Mouse (Mus musculus) ES-E14 (cell line): ENCODE results near the gene Phrf1. TPM values are rescaled to one million over a fixed set of nuclear protein-coding genes. Genes with fewer than 3 reads are reported as not detected.

ENCODE experiments used
- DNase-seq: peaks from one replicate; pipeline ENCODE4 v3.0.0-alpha.2; 2013; ENCODE audit warnings: low read depth, low spot score
- H3K27ac ChIP-seq: 2 replicates; pipeline ENCODE4 v1.5.1; 2012; ENCODE audit warnings: low read depth, mild to moderate bottlenecking, low read length, moderate library complexity, mixed read lengths; ENCODE audit not compliant: poor library complexity, insufficient read depth, severe bottlenecking
- H3K36me3 ChIP-seq: 2 replicates; pipeline ENCODE4 v1.6.1; 2012; ENCODE audit warnings: mild to moderate bottlenecking, low read length, moderate library complexity, mixed read lengths; ENCODE audit not compliant: control insufficient read depth, poor library complexity, insufficient read depth, severe bottlenecking
- H3K4me1 ChIP-seq, 2 experiments: fragments of 150-350 bp in 1 of 2; sonication (generic) in 1 of 2; 2 replicates each; pipeline ENCODE4 v1.6.1; 2012; ENCODE audit warnings: low read length in 2 of 2, mild to moderate bottlenecking in 1 of 2, mixed read lengths in 1 of 2; ENCODE audit not compliant: control insufficient read depth in 2 of 2, insufficient read depth in 2 of 2, poor library complexity in 1 of 2
- H3K4me3 ChIP-seq, 2 experiments: fragments of 150-350 bp in 1 of 2; sonication (generic) in 1 of 2; 2 replicates each; pipeline ENCODE4 v1.5.1; 2012; ENCODE audit warnings: low read length in 2 of 2, low read depth in 1 of 2, mild to moderate bottlenecking in 1 of 2, mixed read lengths in 1 of 2; ENCODE audit not compliant: insufficient read depth in 1 of 2, poor library complexity in 1 of 2, severe bottlenecking in 1 of 2
- H3K9ac ChIP-seq: 2 replicates; pipeline ENCODE4 v1.6.1; 2012; ENCODE audit warnings: low read depth, mild to moderate bottlenecking, low read length, mixed read lengths; ENCODE audit not compliant: poor library complexity, insufficient read depth, severe bottlenecking
- H3K9me3 ChIP-seq: fragments of 150-350 bp; sonication (generic); 2 replicates; pipeline ENCODE4 v1.6.1; 2012; ENCODE audit warnings: low read depth, mild to moderate bottlenecking, low read length; ENCODE audit not compliant: control insufficient read depth, insufficient read depth
- CHD2 ChIP-seq: IDR thresholded peaks from 2 replicates; pipeline ENCODE4 v1.6.1; 2014; ENCODE audit warnings: mild to moderate bottlenecking, low read depth, low read length, inconsistent platforms
- HCFC1 ChIP-seq: IDR thresholded peaks from 2 replicates; pipeline ENCODE4 v1.6.1; 2012; ENCODE audit warnings: low read length, inconsistent platforms, borderline replicate concordance; ENCODE audit not compliant: insufficient read depth
- MAFK ChIP-seq: IDR thresholded peaks from 2 replicates; pipeline ENCODE4 v1.6.1; 2014; ENCODE audit warnings: mild to moderate bottlenecking, low read depth, low read length, inconsistent platforms; ENCODE audit not compliant: insufficient read depth
- ZC3H11A ChIP-seq: IDR thresholded peaks from 2 replicates; pipeline ENCODE4 v1.6.1; 2012; ENCODE audit warnings: low read depth, mild to moderate bottlenecking, inconsistent platforms, low read length, borderline replicate concordance
- ZNF384 ChIP-seq: IDR thresholded peaks from 2 replicates; pipeline ENCODE4 v1.6.1; 2012; ENCODE audit warnings: low read depth, low read length, inconsistent platforms
- in situ Hi-C, 2 experiments: fragments of 600-800 bp; cut with MboI; formaldehyde crosslinking; loops; one replicate each; pipeline ENCODE4 v1.15.1; 2025; ENCODE audit warnings: low sequenced_read_pairs in 2 of 2, inconsistent platforms in 1 of 2; ENCODE audit not compliant: unreplicated experiment in 2 of 2
- total RNA-seq: library from RNA; depleted of rRNA; stranded (reverse); fragments of 300-350 nt; gene quantifications from 2 replicates; pipeline ENCODE4 v1.2.3, GENCODE M21; 2012

Phrf1 gene
- total RNA-seq, 1 experiment = 101 TPM

GRCm38 (mm10) chr7:141198121-141198520, 30.5 kb upstream of the Phrf1 start:
- TF ChIP-seq HCFC1 = no peak
- TF ChIP-seq CHD2 = no peak
- no peak for TF ChIP-seq ZNF384
- no peak for TF ChIP-seq MAFK
- TF ChIP-seq ZC3H11A = no peak
- Histone ChIP-seq H3K4me3 (no peak overlapping the region), H3K9me3 (no peaks in the 10 kb centered on the region), H3K9ac (no peak overlapping the region), H3K4me1 (0 out of 4 replicates have a peak, but pooled peaks cover 0 to 2% of the 10 kb centered on the region in 2 experiments), H3K27ac (no peak overlapping the region), H3K36me3 (no peaks in the 10 kb centered on the region)
- in situ Hi-C loops = no loop called here
- no peak for DNase-seq

GRCm38 (mm10) chr7:141204546-141204945, 24.0 kb upstream of the Phrf1 start:
- in situ Hi-C loops = no loop called here

GRCm38 (mm10) chr7:141205504-141205903, 23.1 kb upstream of the Phrf1 start:
- no peaks in the 10 kb centered on the region for H3K9me3 ChIP-seq
- no peaks in the 10 kb centered on the region for H3K36me3 ChIP-seq
- in situ Hi-C loops = no loop called here
- H3K9ac ChIP-seq = no peak overlapping the region
- no peaks in the 10 kb centered on the region for H3K4me1 ChIP-seq
- TF ChIP-seq ZC3H11A (no peak), ZNF384 (no peak), MAFK (no peak), HCFC1 (no peak), CHD2 (no peak)
- no peak for DNase-seq
- no peak overlapping the region for H3K27ac ChIP-seq
- H3K4me3 ChIP-seq = no peak overlapping the region

More at GRCm38 (mm10) chr7:141204546-141204945, 24.0 kb upstream of the Phrf1 start:
- H3K4me1 ChIP-seq = no peaks in the 10 kb centered on the region
- TF ChIP-seq HCFC1 = no peak
- TF ChIP-seq ZNF384 = no peak
- no peak for TF ChIP-seq CHD2
- no peak for TF ChIP-seq MAFK
- TF ChIP-seq ZC3H11A = no peak
- no peak overlapping the region for H3K9ac ChIP-seq
- no peak overlapping the region for H3K27ac ChIP-seq
- no peaks in the 10 kb centered on the region for H3K36me3 ChIP-seq
- H3K4me3 ChIP-seq = no peak overlapping the region
- DNase-seq = no peak
- H3K9me3 ChIP-seq = no peaks in the 10 kb centered on the region

GRCm38 (mm10) chr7:141206182-141206937, 22.2 kb upstream of the Phrf1 start:
- TF ChIP-seq ZC3H11A (no peak), CHD2 (no peak), MAFK (no peak)
- Histone ChIP-seq H3K4me1 (no peaks in the 10 kb centered on the region), H3K9me3 (no peaks in the 10 kb centered on the region), H3K36me3 (no peaks in the 10 kb centered on the region), H3K9ac (no peak overlapping the region), H3K27ac (no peak overlapping the region), H3K4me3 (no peak overlapping the region)
- in situ Hi-C loops = no loop called here
- no peak for DNase-seq

GRCm38 (mm10) chr7:141209526-141209925, 19.1 kb upstream of the Phrf1 start:
- TF ChIP-seq ZNF384 (no peak), HCFC1 (no peak), MAFK (no peak), CHD2 (no peak), ZC3H11A (no peak)
- no peak overlapping the region for H3K27ac ChIP-seq
- no peaks in the 10 kb centered on the region for H3K9me3 ChIP-seq
- in situ Hi-C loops = no loop called here
- H3K4me3 ChIP-seq = no peak overlapping the region
- H3K9ac ChIP-seq = no peak overlapping the region
- H3K4me1 ChIP-seq = peaks cover 3 to 14% of the 10 kb centered on the region in 2 experiments; a peak in 3 of 4 replicates
- H3K36me3 ChIP-seq = no peaks in the 10 kb centered on the region
- DNase-seq = no peak
